Mouse (Mus musculus) hindbrain, embryonic 12.5 days (tissue): Measurements from ENCODE around the gene 1810043G02Rik. TPM values are rescaled to one million over a fixed set of nuclear protein-coding genes. Genes with fewer than 3 reads are reported as not detected.
"Not testable (repeated sequence)": the region's sequence is repeated elsewhere in the genome, so short reads cannot be mapped to it uniquely, and the experiment has no call there.

Source experiments
- ATAC-seq: fragments of 200-750 bp; cut with Nextera tagmentation; 2 replicates; pipeline ENCODE4 v1.8.0; 2017; ENCODE audit warnings: moderate TSS enrichment; ENCODE audit not compliant: low FRiP score
- H3K27ac ChIP-seq: fragments of 300-500 bp; sonication (generic); 2 replicates; pipeline ENCODE4 v1.5.1; 2016; ENCODE audit warnings: mild to moderate bottlenecking
- H3K27me3 ChIP-seq: fragments of 300-500 bp; sonication (generic); 2 replicates; pipeline ENCODE4 v1.6.1; 2016; ENCODE audit warnings: mild to moderate bottlenecking
- H3K36me3 ChIP-seq: fragments of 300-500 bp; sonication (generic); 2 replicates; pipeline ENCODE4 v1.6.1; 2016; ENCODE audit warnings: mild to moderate bottlenecking
- H3K4me1 ChIP-seq: fragments of 300-500 bp; sonication (generic); 2 replicates; pipeline ENCODE4 v1.6.1; 2016
- H3K4me2 ChIP-seq: fragments of 300-500 bp; sonication (generic); replicated peaks from 2 replicates; pipeline ENCODE4 v1.6.1; 2016; ENCODE audit warnings: mild to moderate bottlenecking
- H3K4me3 ChIP-seq: fragments of 300-500 bp; sonication (generic); 2 replicates; pipeline ENCODE4 v1.5.1; 2016; ENCODE audit warnings: mild to moderate bottlenecking
- H3K9ac ChIP-seq: fragments of 300-500 bp; sonication (generic); 2 replicates; pipeline ENCODE4 v1.6.1; 2016; ENCODE audit warnings: mild to moderate bottlenecking, moderate library complexity
- H3K9me3 ChIP-seq: fragments of 300-500 bp; sonication (generic); replicated peaks from 2 replicates; pipeline ENCODE4 v1.6.1; 2016; ENCODE audit warnings: mild to moderate bottlenecking
- WGBS: fragments of 180-500 bp; shearing (Covaris S2); methylation state at CpG from one replicate; pipeline ENCODE4 v1.1.7; 2016; 5-methylcytosine and 5-hydroxymethylcytosine counted together
- polyA plus RNA-seq: library from polyadenylated mRNA; unstranded; fragments of >200 nt; fragmentation: Nextera tagmentation; extraction: Ambion mirVana; gene quantifications from 2 replicates; pipeline ENCODE4 v1.2.1, GENCODE M21; 2016

Gene 1810043G02Rik
- polyA plus RNA-seq, 1 experiment from 2014 or later, result 34.8 TPM

DNA sequence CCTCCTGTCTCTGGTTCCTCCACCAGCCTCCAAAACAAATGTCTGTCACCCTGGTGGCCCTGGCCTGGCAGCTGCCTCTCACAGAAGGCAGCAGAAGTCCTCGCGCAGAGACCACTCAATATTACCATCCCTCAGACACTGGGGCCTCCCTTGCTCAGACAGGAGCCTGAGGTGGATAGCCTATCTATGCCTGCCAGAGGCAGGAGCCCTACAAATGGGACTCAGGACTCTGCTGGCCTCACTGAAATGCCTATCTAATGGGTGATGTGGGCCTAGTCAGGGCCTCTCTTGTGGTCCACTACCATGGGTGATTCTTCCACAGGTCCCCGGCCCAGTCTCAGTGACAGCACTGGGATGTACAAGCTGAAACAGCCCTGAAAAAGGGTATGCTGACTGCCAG lies 29.8 kb downstream of the 1810043G02Rik start:
- H3K9ac ChIP-seq, result peak overlapping the region; percentile 87
- WGBS, result 83% methylated on average over 3 of the region's 3 CpGs
- H3K4me2 ChIP-seq, result peak overlapping the region; percentile 79
- H3K27ac ChIP-seq, result peak overlapping the region; percentile 96; the same call in 1 of the 2 replicates
- no peak for ATAC-seq
- peak overlapping the region; percentile 81; the same call in 1 of the 2 replicates for H3K4me3 ChIP-seq
- no peaks in the 10 kb centered on the region for H3K9me3 ChIP-seq
- H3K36me3 ChIP-seq, result peaks cover 9% of the 10 kb centered on the region
- peaks cover 30% of the 10 kb centered on the region for H3K4me1 ChIP-seq
- peaks cover 4% of the 10 kb centered on the region; the same call in 1 of the 2 replicates for H3K27me3 ChIP-seq

GRCm38 (mm10) chr10:78009184-78009944 lies 31.0 kb downstream of the 1810043G02Rik start:
- Histone ChIP-seq H3K9ac (peak overlapping the region; percentile 87), H3K4me1 (peaks cover 30% of the 10 kb centered on the region), H3K27ac (peak overlapping the region; percentile 96), H3K4me2 (peak overlapping the region; percentile 79), H3K36me3 (peaks cover 6% of the 10 kb centered on the region), H3K4me3 (peak overlapping the region; percentile 81), H3K9me3 (no peaks in the 10 kb centered on the region), H3K27me3 (peaks cover 4% of the 10 kb centered on the region; the same call in 1 of the 2 replicates)
- ATAC-seq, result peak; percentile 96
- 1% methylated on average over 59 of the region's 59 CpGs for WGBS

DNA sequence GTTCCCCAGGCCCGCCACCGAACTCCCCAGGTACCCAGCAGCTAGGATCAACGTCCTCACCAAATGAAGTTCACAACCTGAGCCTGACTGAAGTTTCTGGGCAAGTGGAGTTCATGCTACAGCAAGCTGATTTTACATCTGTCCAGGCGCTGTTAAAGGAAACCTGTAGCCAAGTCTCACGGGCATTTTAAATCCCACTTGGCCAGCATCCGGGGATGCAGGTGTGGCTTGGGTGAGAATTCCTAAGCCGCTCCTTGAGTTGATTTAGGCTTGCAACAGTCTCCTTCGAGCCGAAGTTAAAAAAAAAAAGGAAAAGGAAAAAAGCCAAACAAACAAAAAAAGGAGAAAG lies 31.6 kb downstream of the 1810043G02Rik start, which contains the start of gene Pfkl:
Gene Pfkl (minus strand): TSS at position 139 of the 349 bp plus-strand sequence.
- 1% methylated on average over 9 of the region's 9 CpGs for WGBS
- peaks cover 4% of the 10 kb centered on the region; the same call in 1 of the 2 replicates for H3K27me3 ChIP-seq
- peak within 1 kb of the TSS; percentile 81 for H3K4me3 ChIP-seq
- H3K4me1 ChIP-seq, result peaks cover 30% of the 10 kb centered on the region
- peak within 1 kb of the TSS; percentile 96 for H3K27ac ChIP-seq
- H3K36me3 ChIP-seq, result 0 out of 2 replicates have a peak, but pooled peaks cover under 1% of the 10 kb centered on the region
- ATAC-seq, result no peak
- no peaks in the 10 kb centered on the region; the same call in 1 of the 2 replicates for H3K9me3 ChIP-seq
- peak within 1 kb of the TSS; percentile 87 for H3K9ac ChIP-seq
- peak within 1 kb of the TSS; percentile 79 for H3K4me2 ChIP-seq

DNA sequence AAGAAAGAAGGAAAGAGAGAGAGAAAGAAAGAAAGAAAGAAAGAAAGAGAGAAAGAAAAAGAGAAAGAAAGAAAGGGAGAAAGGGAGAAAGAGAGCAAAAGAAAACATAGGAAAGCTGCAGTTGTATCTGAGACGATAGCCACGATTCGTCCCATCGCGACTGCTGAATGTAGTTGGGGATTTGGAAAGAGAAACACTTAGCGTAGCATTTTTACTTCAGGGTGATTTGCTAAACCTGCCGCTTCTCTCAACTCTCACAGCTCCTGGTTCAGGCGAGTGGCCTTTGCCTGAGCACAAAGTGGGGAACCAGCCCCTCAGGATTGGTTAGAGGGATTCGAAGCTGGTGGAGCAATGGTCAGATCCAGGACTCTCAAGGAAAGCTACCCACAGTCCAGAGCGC lies 32.0 kb downstream of the 1810043G02Rik start:
- WGBS, result 26% methylated on average over 10 of the region's 10 CpGs

DNA sequence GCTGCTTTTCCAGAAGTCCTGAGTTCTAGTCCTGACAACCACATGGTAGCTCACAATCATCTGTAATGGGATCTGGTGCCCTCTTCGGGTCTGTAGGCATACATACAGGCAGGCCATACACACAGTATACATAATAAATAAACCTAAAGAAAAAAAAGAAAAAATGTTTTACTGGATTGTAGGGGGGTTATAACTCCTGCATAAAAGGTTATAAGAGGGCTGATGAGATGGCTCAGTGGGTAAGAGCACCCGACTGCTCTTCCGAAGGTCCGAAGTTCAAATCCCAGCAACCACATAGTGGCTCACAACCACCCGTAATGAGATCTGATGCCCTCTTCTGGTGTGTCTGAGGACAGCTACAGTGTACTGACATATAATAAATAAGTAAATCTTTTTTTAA lies 32.8 kb downstream of the 1810043G02Rik start:
- not testable (repeated sequence) for H3K36me3 ChIP-seq, H3K4me3 ChIP-seq, H3K9me3 ChIP-seq, H3K27ac ChIP-seq, H3K4me2 ChIP-seq, H3K9ac ChIP-seq, H3K27me3 ChIP-seq, ATAC-seq
- 97% methylated on average over 5 of the region's 5 CpGs for WGBS
- H3K4me1 ChIP-seq, result peaks cover 29% of the 10 kb centered on the region

More for the DNA sequence above, 32.0 kb downstream of the 1810043G02Rik start:
- Histone ChIP-seq H3K27me3 (peaks cover 4% of the 10 kb centered on the region; the same call in 1 of the 2 replicates), H3K4me3 (no peak overlapping the region), H3K27ac (no peak overlapping the region), H3K9me3 (no peaks in the 10 kb centered on the region; the same call in 1 of the 2 replicates), H3K36me3 (no peaks in the 10 kb centered on the region), H3K9ac (no peak overlapping the region), H3K4me2 (peak overlapping the region; percentile 79), H3K4me1 (peaks cover 30% of the 10 kb centered on the region)
- ATAC-seq, result no peak

- H3K4me2 ChIP-seq, result no peak overlapping the region
- no peak for ATAC-seq
- no peak overlapping the region for H3K4me3 ChIP-seq
- H3K36me3 ChIP-seq, result no peaks in the 10 kb centered on the region
- H3K27me3 ChIP-seq, result peaks cover 4% of the 10 kb centered on the region; the same call in 1 of the 2 replicates
- H3K9ac ChIP-seq, result no peak overlapping the region
- WGBS, result 89% methylated on average over 18 of the region's 18 CpGs
- H3K4me1 ChIP-seq, result peaks cover 12% of the 10 kb centered on the region
- no peaks in the 10 kb centered on the region; the same call in 1 of the 2 replicates for H3K9me3 ChIP-seq
- no peak overlapping the region for H3K27ac ChIP-seq
Observed at GRCm38 (mm10) chr10:78012661-78013495, 34.6 kb downstream of the 1810043G02Rik start.

DNA sequence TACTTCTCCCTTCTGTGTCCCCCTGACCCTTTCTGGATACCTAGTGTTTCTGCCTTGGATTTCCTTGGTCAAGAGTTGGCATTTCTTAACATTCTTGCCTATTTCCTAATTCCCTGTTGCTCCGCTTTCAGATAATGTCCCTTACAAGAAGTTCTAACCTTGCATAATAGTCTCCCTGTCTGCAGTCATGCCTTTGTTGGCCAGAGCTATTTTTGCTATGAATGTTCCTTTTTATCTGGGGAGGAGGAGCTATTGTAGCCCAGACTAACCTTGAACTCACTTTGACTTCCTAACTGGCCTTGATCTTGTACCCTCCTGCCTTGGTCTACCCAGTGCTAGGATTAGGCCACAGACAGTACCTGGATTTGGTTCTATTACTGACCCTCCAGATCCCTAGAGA lies 37.2 kb downstream of the 1810043G02Rik start:
- no peaks in the 10 kb centered on the region for H3K36me3 ChIP-seq
- peaks cover 4% of the 10 kb centered on the region; the same call in 1 of the 2 replicates for H3K27me3 ChIP-seq
- WGBS, result 91% methylated on average over 1 of the region's 1 CpGs
- no peaks in the 10 kb centered on the region for H3K4me1 ChIP-seq
- no peak overlapping the region for H3K4me2 ChIP-seq
- ATAC-seq, result no peak
- H3K9ac ChIP-seq, result no peak overlapping the region
- no peak overlapping the region for H3K4me3 ChIP-seq
- no peaks in the 10 kb centered on the region; the same call in 1 of the 2 replicates for H3K9me3 ChIP-seq
- H3K27ac ChIP-seq, result no peak overlapping the region

DNA sequence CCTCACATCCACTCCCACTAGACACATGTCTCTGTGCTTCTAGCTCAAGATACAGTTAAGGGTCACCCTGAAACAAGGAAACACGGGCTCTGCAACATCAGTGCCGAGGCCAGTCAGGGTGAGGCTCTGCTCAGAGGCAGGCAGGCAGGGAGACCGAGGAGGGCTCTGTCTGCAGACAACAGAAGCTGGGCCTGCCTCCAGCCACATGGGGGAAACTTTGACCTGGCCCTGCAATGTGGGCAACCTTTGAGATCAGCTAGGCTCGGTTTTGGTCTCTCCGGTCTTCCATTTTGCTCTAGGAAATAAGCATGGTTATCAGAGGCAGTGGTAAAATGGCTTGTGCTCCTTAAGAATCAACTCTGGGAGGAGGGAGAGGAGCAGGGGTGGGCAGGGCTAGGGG lies 38.0 kb downstream of the 1810043G02Rik start:
- no peaks in the 10 kb centered on the region; the same call in 1 of the 2 replicates for H3K9me3 ChIP-seq
- WGBS, result 58% methylated on average over 5 of the region's 5 CpGs
- no peak for ATAC-seq

GRCm38 (mm10) chr10:78018797-78019203 lies 40.5 kb downstream of the 1810043G02Rik start:
- Histone ChIP-seq H3K9me3 (no peaks in the 10 kb centered on the region; the same call in 1 of the 2 replicates), H3K4me2 (peak overlapping the region; percentile 55), H3K9ac (no peak overlapping the region), H3K27me3 (no peaks in the 10 kb centered on the region), H3K4me3 (peak overlapping the region; percentile 23; the same call in 1 of the 2 replicates), H3K27ac (no peak overlapping the region), H3K36me3 (no peaks in the 10 kb centered on the region), H3K4me1 (no peaks in the 10 kb centered on the region)
- WGBS, result 16% methylated on average over 19 of the region's 19 CpGs
- ATAC-seq, result peak; percentile 64; the same call in 1 of the 2 replicates

More for the DNA sequence above, 38.0 kb downstream of the 1810043G02Rik start:
- Histone ChIP-seq H3K36me3 (no peaks in the 10 kb centered on the region), H3K9ac (no peak overlapping the region), H3K4me2 (no peak overlapping the region), H3K27ac (no peak overlapping the region), H3K4me1 (no peaks in the 10 kb centered on the region), H3K27me3 (no peaks in the 10 kb centered on the region), H3K4me3 (no peak overlapping the region)

DNA sequence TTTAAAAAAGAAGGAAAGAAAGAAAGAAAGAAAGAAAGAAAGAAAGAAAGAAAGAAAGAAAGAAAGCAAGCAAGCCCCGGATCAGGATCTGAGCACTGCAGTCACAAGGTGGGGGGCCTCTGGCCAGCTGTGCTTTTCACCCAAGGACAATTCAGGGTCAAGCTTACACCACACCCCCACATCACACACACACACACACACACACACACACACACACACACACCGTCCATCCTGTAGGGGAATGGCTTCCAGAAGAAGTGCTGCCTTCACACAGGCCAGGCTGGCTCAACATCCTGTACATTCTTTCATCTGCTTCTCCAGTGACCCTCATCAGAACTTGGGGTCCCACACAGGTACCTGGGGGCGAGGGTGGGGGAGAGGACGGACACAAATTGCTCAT lies 41.0 kb downstream of the 1810043G02Rik start:
- Histone ChIP-seq H3K9ac (no peak overlapping the region), H3K27ac (no peak overlapping the region), H3K27me3 (no peaks in the 10 kb centered on the region), H3K4me1 (no peaks in the 10 kb centered on the region), H3K9me3 (no peaks in the 10 kb centered on the region; the same call in 1 of the 2 replicates), H3K36me3 (no peaks in the 10 kb centered on the region), H3K4me3 (no peak overlapping the region), H3K4me2 (no peak overlapping the region)
- WGBS, result 84% methylated on average over 4 of the region's 4 CpGs
- ATAC-seq, result 0 out of 2 replicates have a peak, but pooled peaks have one; percentile 32

DNA sequence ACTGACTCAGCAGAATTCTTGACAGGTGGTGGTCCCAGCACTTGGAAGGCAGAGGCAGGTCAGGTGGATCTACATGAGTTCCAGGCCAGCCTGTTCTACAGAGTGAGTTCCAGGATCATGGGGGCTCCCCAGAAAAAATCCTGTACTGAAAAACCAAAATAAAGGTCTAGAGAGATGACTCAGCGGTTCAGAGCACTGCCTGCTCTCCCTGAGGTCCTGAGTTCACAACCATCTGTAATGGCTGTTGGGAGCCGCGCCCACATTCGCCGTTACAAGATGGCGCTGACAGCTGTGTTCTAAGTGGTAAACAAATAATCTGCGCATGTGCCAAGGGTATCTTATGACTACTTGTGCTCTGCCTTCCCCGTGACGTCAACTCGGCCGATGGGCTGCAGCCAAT lies 41.7 kb downstream of the 1810043G02Rik start:
- ATAC-seq, H3K4me3 ChIP-seq: not testable (repeated sequence)
- 96% methylated on average over 7 of the region's 11 CpGs for WGBS

GRCm38 (mm10) chr10:78025453-78025852 lies 47.1 kb downstream of the 1810043G02Rik start:
- H3K4me3 ChIP-seq, H3K4me1 ChIP-seq, H3K36me3 ChIP-seq, H3K4me2 ChIP-seq, H3K9me3 ChIP-seq, H3K27me3 ChIP-seq, H3K27ac ChIP-seq, H3K9ac ChIP-seq, ATAC-seq: not testable (repeated sequence)
- WGBS, result 70% methylated on average over 6 of the region's 8 CpGs

More for the DNA sequence above, 41.7 kb downstream of the 1810043G02Rik start:
- H3K27me3 ChIP-seq, H3K36me3 ChIP-seq, H3K4me1 ChIP-seq, H3K27ac ChIP-seq, H3K9me3 ChIP-seq, H3K4me2 ChIP-seq, H3K9ac ChIP-seq: not testable (repeated sequence)
